Mouse (Mus musculus): ENCODE measurements around the gene Kif27. TPM values are rescaled to one million over a fixed set of nuclear protein-coding genes. Genes with fewer than 3 reads are reported as not detected.
"Not testable (repeated sequence)": the region's sequence is repeated elsewhere in the genome, so short reads cannot be mapped to it uniquely, and the experiment has no call there.

The Kif27 gene
- polyA plus RNA-seq (2015; fragmentation: Nextera tagmentation; extraction: Ambion mirVana), result 1.3 and 1.5 TPM in 2 replicates

DNA sequence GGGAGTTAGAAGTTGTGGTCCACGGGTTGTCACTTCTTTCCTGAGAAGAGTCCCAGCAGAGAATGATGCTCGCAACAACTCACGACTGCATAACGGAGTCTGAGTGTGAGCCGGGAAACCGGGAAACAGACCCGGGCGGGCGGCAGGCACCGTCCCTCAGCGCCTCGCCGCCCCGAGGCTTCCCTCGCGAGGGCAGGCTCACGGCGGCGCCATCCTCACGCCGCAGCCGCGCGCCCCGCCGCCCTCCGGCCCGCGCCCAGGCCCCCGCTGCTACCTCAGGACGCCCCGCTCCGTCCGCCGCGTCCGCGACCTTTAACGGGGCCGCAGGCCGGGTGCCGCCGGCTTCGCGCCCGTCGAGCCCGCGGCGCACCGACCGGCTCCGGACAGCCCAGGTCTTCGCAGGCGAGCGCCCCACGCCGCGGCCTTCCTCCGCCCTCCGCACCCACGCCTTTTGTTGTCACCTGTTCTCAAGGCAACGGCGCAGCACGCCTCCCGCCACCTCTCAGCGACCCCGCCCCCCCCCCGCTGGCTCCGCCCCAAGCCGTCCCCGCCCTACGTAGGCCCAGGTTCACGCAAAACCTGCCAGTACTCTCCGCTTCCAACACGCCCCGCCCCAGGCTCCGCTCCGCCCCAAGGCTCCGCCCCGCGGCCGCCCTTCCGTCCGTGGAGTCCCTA lies at the start of gene Kif27:
Gene Kif27, minus strand, starts transcription at position 494 of the 675 bp plus-strand sequence.
- peak within 1 kb of the TSS; percentile 97 for H3K4me2 ChIP-seq (replicated peaks; ENCODE audit: low read depth, low read length)
- no peaks in the 10 kb centered on the region for H3K4me1 ChIP-seq (ENCODE audit: insufficient read depth, low read depth, low read length)
- peak within 1 kb of the TSS; percentile 51 for H3K4me3 ChIP-seq (ENCODE audit: low read depth, low read length)
- ATAC-seq (peak; percentile 99), DNase-seq (ENCODE audit: low spot score) (peak; percentile 95)
- H3K27ac ChIP-seq (ENCODE audit: low read length), result 0 out of 2 replicates have a peak within 1 kb of the TSS, but pooled peaks have one; percentile 45
- under 1% methylated on average over 57 of the region's 85 CpGs for WGBS
- peak within 1 kb of the TSS; percentile 5; the same call in 1 of the 2 replicates for H3K9ac ChIP-seq (replicated peaks; ENCODE audit: low read depth)
- H3K9me3 ChIP-seq (ENCODE audit: low read length), result no peaks in the 10 kb centered on the region
- TF ChIP-seq CTCF (IDR thresholded peaks at IDR 0.05) (no peak), EP300 (IDR thresholded peaks at IDR 0.05) (no peak)
- no peaks in the 10 kb centered on the region for H3K36me3 ChIP-seq (ENCODE audit: insufficient read depth, low read length)
- no peaks in the 10 kb centered on the region for H3K27me3 ChIP-seq (replicated peaks; ENCODE audit: insufficient read depth, low read length)

- Histone ChIP-seq H3K4me3 (ENCODE audit: low read depth, low read length) (peak within 1 kb of the TSS; percentile 100), H3K27ac (ENCODE audit: low read length) (peak within 1 kb of the TSS; percentile 99), H3K9ac (replicated peaks; ENCODE audit: low read depth) (peak within 1 kb of the TSS; percentile 99), H3K4me2 (replicated peaks; ENCODE audit: low read depth, low read length) (peak within 1 kb of the TSS; percentile 51)
- not testable (repeated sequence) for ATAC-seq; H3K9me3 ChIP-seq (ENCODE audit: low read length); H3K4me1 ChIP-seq (ENCODE audit: insufficient read depth, low read depth, low read length); H3K36me3 ChIP-seq (ENCODE audit: insufficient read depth, low read length); DNase-seq (ENCODE audit: low spot score); H3K27me3 ChIP-seq (replicated peaks; ENCODE audit: insufficient read depth, low read length)
- WGBS, result 9% methylated on average over 16 of the region's 17 CpGs
These were observed 44.3 kb upstream of the Kif27 start, which contains the start of gene Hnrnpk for GRCm38 (mm10) chr13:58403243-58403642. TSS of gene Hnrnpk (minus strand) at chr13:58403343.

GRCm38 (mm10) chr13:58402744-58403110 lies 43.8 kb upstream of the Kif27 start:
- ATAC-seq, result peak; percentile 74
- 1% methylated on average over 36 of the region's 48 CpGs for WGBS

DNA sequence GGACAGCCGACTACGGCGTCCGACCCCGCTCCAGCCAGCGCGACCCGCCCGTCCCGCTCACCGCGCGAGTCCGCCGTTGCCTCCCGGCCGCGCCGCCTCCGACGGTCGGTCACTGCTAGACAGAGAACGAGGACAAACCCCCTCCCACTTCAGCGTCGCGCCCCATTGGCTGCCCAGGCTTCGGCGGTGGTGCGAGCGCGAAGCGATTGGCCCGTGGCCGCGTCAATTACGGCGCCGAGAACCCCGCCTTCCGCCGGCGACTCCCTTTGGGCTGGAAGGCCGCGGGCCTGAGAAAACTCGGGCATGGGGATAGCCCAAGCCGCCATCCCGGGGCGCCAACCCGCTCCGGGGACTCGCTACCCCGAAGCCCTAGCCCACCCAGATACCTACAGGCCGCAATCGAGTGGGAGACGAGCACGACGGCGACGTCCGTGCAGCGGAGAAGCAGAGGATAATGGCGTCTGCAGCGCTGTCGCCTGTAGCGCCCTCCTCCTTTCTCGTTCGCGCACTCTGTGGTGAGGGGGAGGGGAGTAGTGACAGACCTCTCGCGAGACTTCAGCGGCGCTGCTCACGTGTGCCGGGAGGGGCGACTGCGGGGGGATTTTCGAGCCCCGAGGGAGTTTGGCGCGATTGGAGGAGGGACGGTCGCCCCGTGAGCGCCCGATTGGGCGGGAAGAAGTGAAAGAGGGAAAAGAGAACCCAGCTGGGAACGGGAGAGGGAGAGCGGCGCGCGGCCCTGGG lies 43.3 kb upstream of the Kif27 start, which contains the start of gene Rmi1:
Gene Rmi1, plus strand, starts transcription at position 246 of the 741 bp plus-strand sequence.
- DNase-seq (ENCODE audit: low spot score) (peak; percentile 99), ATAC-seq (peak; percentile 93)
- peak within 1 kb of the TSS; percentile 100 for H3K4me3 ChIP-seq (ENCODE audit: low read depth, low read length)
- peak; percentile 49 for TF ChIP-seq CTCF (IDR thresholded peaks at IDR 0.05)
- peak; percentile 75 for TF ChIP-seq EP300 (IDR thresholded peaks at IDR 0.05)
- peak within 1 kb of the TSS; percentile 99 for H3K9ac ChIP-seq (replicated peaks; ENCODE audit: low read depth)
- H3K27me3 ChIP-seq (replicated peaks; ENCODE audit: insufficient read depth, low read length), result no peaks in the 10 kb centered on the region
- H3K4me2 ChIP-seq (replicated peaks; ENCODE audit: low read depth, low read length), result peak within 1 kb of the TSS; percentile 70
- no peaks in the 10 kb centered on the region for H3K4me1 ChIP-seq (ENCODE audit: insufficient read depth, low read depth, low read length)
- 1% methylated on average over 77 of the region's 91 CpGs for WGBS
- peaks cover 9% of the 10 kb centered on the region for H3K36me3 ChIP-seq (ENCODE audit: insufficient read depth, low read length)
- H3K27ac ChIP-seq (ENCODE audit: low read length), result peak within 1 kb of the TSS; percentile 99
- no peaks in the 10 kb centered on the region for H3K9me3 ChIP-seq (ENCODE audit: low read length)

More at GRCm38 (mm10) chr13:58402744-58403110, 43.8 kb upstream of the Kif27 start:
- DNase-seq (ENCODE audit: low spot score), result no peak
- H3K36me3 ChIP-seq (ENCODE audit: insufficient read depth, low read length), result peaks cover 3% of the 10 kb centered on the region
- peak overlapping the region; percentile 100 for H3K4me3 ChIP-seq (ENCODE audit: low read depth, low read length)
- H3K27ac ChIP-seq (ENCODE audit: low read length), result peak overlapping the region; percentile 99
- H3K4me2 ChIP-seq (replicated peaks; ENCODE audit: low read depth, low read length), result peak overlapping the region; percentile 51
- no peak for TF ChIP-seq CTCF (IDR thresholded peaks at IDR 0.05)
- TF ChIP-seq EP300 (IDR thresholded peaks at IDR 0.05), result no peak
- H3K4me1 ChIP-seq (ENCODE audit: insufficient read depth, low read depth, low read length), result no peaks in the 10 kb centered on the region
- H3K27me3 ChIP-seq (replicated peaks; ENCODE audit: insufficient read depth, low read length), result no peaks in the 10 kb centered on the region
- H3K9me3 ChIP-seq (ENCODE audit: low read length), result no peaks in the 10 kb centered on the region
- peak overlapping the region; percentile 99 for H3K9ac ChIP-seq (replicated peaks; ENCODE audit: low read depth)

- Histone ChIP-seq H3K27ac (ENCODE audit: low read length) (peak overlapping the region; percentile 99), H3K9ac (replicated peaks; ENCODE audit: low read depth) (peak overlapping the region; percentile 99), H3K9me3 (ENCODE audit: low read length) (no peaks in the 10 kb centered on the region), H3K4me3 (ENCODE audit: low read depth, low read length) (peak overlapping the region; percentile 100), H3K4me2 (replicated peaks; ENCODE audit: low read depth, low read length) (peak overlapping the region; percentile 70), H3K4me1 (ENCODE audit: insufficient read depth, low read depth, low read length) (no peaks in the 10 kb centered on the region), H3K36me3 (ENCODE audit: insufficient read depth, low read length) (peaks cover 11% of the 10 kb centered on the region), H3K27me3 (replicated peaks; ENCODE audit: insufficient read depth, low read length) (no peaks in the 10 kb centered on the region)
- ATAC-seq (peak; percentile 39), DNase-seq (ENCODE audit: low spot score) (peak; percentile 85)
- WGBS, result under 1% methylated on average over 69 of the region's 100 CpGs
- TF ChIP-seq CTCF (IDR thresholded peaks at IDR 0.05) (peak; percentile 46), EP300 (IDR thresholded peaks at IDR 0.05) (no peak)
These were observed 42.4 kb upstream of the Kif27 start for GRCm38 (mm10) chr13:58401135-58402002.
